Mouse (Mus musculus) heart, adult 2 months (tissue): ENCODE measurements at regions not wholly inside any gene's neighbourhood (a gene's known extent, or its start where the extent isn't known, plus 50 kb on each side); places are given as distances from the start of the nearest gene placed in this dataset.

Experiments used
- DNase-seq, 2 experiments: peaks; one replicate each; pipeline ENCODE4 v3.0.0; 2021
- H3K27ac ChIP-seq: fragments of 200-600 bp; 2 replicates; pipeline ENCODE4 v1.8.1; 2022
- H3K27me3 ChIP-seq: fragments of 200-500 bp; 2 replicates; pipeline ENCODE4 v1.6.1; 2012; ENCODE audit warnings: mild to moderate bottlenecking, low read length, inconsistent platforms, mixed read lengths; ENCODE audit not compliant: control insufficient read depth, insufficient read depth
- H3K36me3 ChIP-seq: fragments of 200-500 bp; 2 replicates; pipeline ENCODE4 v1.6.1; 2012; ENCODE audit warnings: low read length, inconsistent platforms; ENCODE audit not compliant: control insufficient read depth, insufficient read depth
- H3K4me1 ChIP-seq: fragments of 200-500 bp; 2 replicates; pipeline ENCODE4 v1.6.1; 2011; ENCODE audit warnings: low read length; ENCODE audit not compliant: control insufficient read depth, insufficient read depth
- H3K4me3 ChIP-seq: fragments of 200-600 bp; 2 replicates; pipeline ENCODE4 v1.8.1; 2022
- H3K79me2 ChIP-seq: fragments of 200-500 bp; replicated peaks from 2 replicates; pipeline ENCODE4 v1.6.1; 2012; ENCODE audit warnings: mild to moderate bottlenecking, inconsistent platforms, low read length, moderate library complexity, mixed read lengths; ENCODE audit not compliant: control insufficient read depth, insufficient read depth
- H3K9ac ChIP-seq: fragments of 200-500 bp; 2 replicates; pipeline ENCODE4 v1.6.1; 2012; ENCODE audit warnings: low read depth, mild to moderate bottlenecking, control low read depth, inconsistent platforms, low read length, mixed read lengths
- CTCF ChIP-seq: fragments of 200-600 bp; IDR thresholded peaks from 2 replicates; pipeline ENCODE4 v1.8.1; 2022; ENCODE audit warnings: antibody characterized with exemption, mild to moderate bottlenecking, moderate library complexity
- EP300 ChIP-seq: fragments of 200-500 bp; IDR thresholded peaks from 2 replicates; pipeline ENCODE4 v1.6.1; 2011; ENCODE audit warnings: low read depth, low read length, control low read depth; ENCODE audit not compliant: insufficient read depth
- POLR2A ChIP-seq: fragments of 200-500 bp; IDR thresholded peaks from 2 replicates; pipeline ENCODE4 v1.6.1; 2011; ENCODE audit warnings: mild to moderate bottlenecking, low read depth, low read length, control low read depth; ENCODE audit not compliant: insufficient read depth
- WGBS: fragments of 180-500 bp; shearing (Covaris S2); methylation state at CpG from one replicate; pipeline ENCODE4 v1.1.7; 2018; 5-methylcytosine and 5-hydroxymethylcytosine counted together
- intact Hi-C: fragments of 180-260 bp; cut with DNase I; formaldehyde crosslinking; loops from one replicate; pipeline ENCODE4 v1.15.1; 2025

GRCm38 (mm10) chr6:52417439-52418124 is 104.3 kb downstream of the Evx1 start:
- H3K9ac ChIP-seq = no peak overlapping the region
- intact Hi-C loops = no loop called here
- no peak for DNase-seq
- no peaks in the 10 kb centered on the region for H3K27me3 ChIP-seq
- no peak overlapping the region for H3K4me3 ChIP-seq
- H3K36me3 ChIP-seq = no peaks in the 10 kb centered on the region
- no peaks in the 10 kb centered on the region for H3K79me2 ChIP-seq
- TF ChIP-seq EP300 = no peak
- TF ChIP-seq CTCF = no peak
- no peak for TF ChIP-seq POLR2A
- WGBS = 85% methylated on average over 10 of the region's 10 CpGs
- H3K4me1 ChIP-seq = no peaks in the 10 kb centered on the region
- H3K27ac ChIP-seq = no peak overlapping the region

- no peak overlapping the region for H3K9ac ChIP-seq
- WGBS = 37% methylated on average over 12 of the region's 12 CpGs
- no peaks in the 10 kb centered on the region for H3K36me3 ChIP-seq
- intact Hi-C loops = no loop called here
- no peaks in the 10 kb centered on the region for H3K4me1 ChIP-seq
- TF ChIP-seq EP300 (no peak), POLR2A (no peak), CTCF (no peak)
- H3K79me2 ChIP-seq = no peaks in the 10 kb centered on the region
- no peaks in the 10 kb centered on the region for H3K27me3 ChIP-seq
- peak; percentile 65 for DNase-seq
- H3K4me3 ChIP-seq = no peak overlapping the region
- no peak overlapping the region for H3K27ac ChIP-seq
Observed at GRCm38 (mm10) chr6:52418451-52419170, 105.3 kb downstream of the Evx1 start.

GRCm38 (mm10) chr6:52420276-52420970 is 107.1 kb downstream of the Evx1 start:
- no peaks in the 10 kb centered on the region for H3K27me3 ChIP-seq
- H3K27ac ChIP-seq = no peak overlapping the region
- H3K36me3 ChIP-seq = no peaks in the 10 kb centered on the region
- no peak overlapping the region for H3K9ac ChIP-seq
- H3K4me3 ChIP-seq = no peak overlapping the region
- TF ChIP-seq EP300 = no peak
- TF ChIP-seq POLR2A = no peak
- TF ChIP-seq CTCF = no peak
- H3K79me2 ChIP-seq = no peaks in the 10 kb centered on the region
- no peak for DNase-seq
- no peaks in the 10 kb centered on the region for H3K4me1 ChIP-seq
- 94% methylated on average over 7 of the region's 7 CpGs for WGBS
- intact Hi-C loops = no loop called here

DNA sequence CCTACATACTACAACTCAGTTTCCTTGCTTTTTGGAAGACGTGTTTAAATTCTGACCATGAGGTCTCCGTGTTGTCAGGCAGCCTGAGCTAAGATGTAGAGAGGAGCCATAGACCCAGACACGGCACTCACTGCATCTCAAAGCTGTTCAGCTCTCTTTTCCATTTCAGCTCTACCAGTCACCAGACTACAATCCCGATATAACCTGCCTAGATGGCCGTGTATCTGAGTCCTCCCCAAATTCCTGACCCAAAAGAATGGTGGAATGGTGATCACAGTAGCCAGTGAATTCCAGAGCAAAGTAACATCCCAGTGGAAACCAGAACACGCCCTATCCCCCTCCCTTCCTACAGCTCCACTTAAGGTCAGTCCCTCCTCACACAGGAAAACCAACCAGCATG is 108.5 kb downstream of the Evx1 start:
- DNase-seq = no peak
- intact Hi-C loops = no loop called here
- TF ChIP-seq POLR2A = no peak
- TF ChIP-seq CTCF = no peak
- TF ChIP-seq EP300 = no peak
- Histone ChIP-seq H3K27me3 (no peaks in the 10 kb centered on the region), H3K9ac (no peak overlapping the region), H3K4me1 (no peaks in the 10 kb centered on the region), H3K4me3 (no peak overlapping the region), H3K36me3 (no peaks in the 10 kb centered on the region), H3K27ac (no peak overlapping the region), H3K79me2 (no peaks in the 10 kb centered on the region)
- 83% methylated on average over 6 of the region's 6 CpGs for WGBS

DNA sequence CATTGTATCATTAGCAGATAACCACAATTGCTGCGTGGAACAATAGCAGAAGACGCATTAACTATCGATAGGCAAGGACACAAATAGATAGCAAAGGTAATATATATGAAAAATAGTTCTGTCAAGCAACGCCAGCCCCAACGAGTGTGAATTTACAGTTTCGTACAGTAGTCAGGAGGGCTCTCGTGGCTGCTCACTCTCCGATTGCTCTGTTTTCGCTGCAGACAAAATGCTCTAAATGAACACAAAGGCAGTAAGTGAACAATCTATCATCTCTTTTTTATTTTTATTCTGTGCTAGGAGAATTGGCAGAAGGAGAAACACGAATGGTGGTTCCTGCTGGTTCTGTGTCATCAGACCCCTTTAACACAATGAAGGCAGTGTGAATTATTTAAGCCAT is 109.4 kb downstream of the Evx1 start:
- H3K27ac ChIP-seq = no peak overlapping the region
- no peak overlapping the region for H3K9ac ChIP-seq
- H3K27me3 ChIP-seq = no peaks in the 10 kb centered on the region
- 92% methylated on average over 10 of the region's 10 CpGs for WGBS
- H3K36me3 ChIP-seq = no peaks in the 10 kb centered on the region
- no peaks in the 10 kb centered on the region for H3K79me2 ChIP-seq
- intact Hi-C loops = no loop called here
- H3K4me3 ChIP-seq = no peak overlapping the region
- no peak for DNase-seq
- TF ChIP-seq CTCF (no peak), POLR2A (no peak), EP300 (no peak)
- H3K4me1 ChIP-seq = no peaks in the 10 kb centered on the region

GRCm38 (mm10) chr6:52423581-52424107 is 110.3 kb downstream of the Evx1 start:
- H3K27ac ChIP-seq = no peak overlapping the region

More at GRCm38 (mm10) chr6:52423581-52424107, 110.3 kb downstream of the Evx1 start:
- DNase-seq = no peak
- 89% methylated on average over 7 of the region's 7 CpGs for WGBS
- no peaks in the 10 kb centered on the region for H3K27me3 ChIP-seq
- H3K4me1 ChIP-seq = no peaks in the 10 kb centered on the region; the same call in 1 of the 2 replicates
- TF ChIP-seq EP300 = no peak
- TF ChIP-seq CTCF = no peak
- no peak for TF ChIP-seq POLR2A
- no peaks in the 10 kb centered on the region for H3K79me2 ChIP-seq
- intact Hi-C loops = no loop called here
- no peak overlapping the region for H3K4me3 ChIP-seq
- H3K36me3 ChIP-seq = no peaks in the 10 kb centered on the region
- no peak overlapping the region for H3K9ac ChIP-seq
